Mouse (Mus musculus) cerebellum, adult 2 months (tissue): ENCODE results near the gene Slc26a11.

Experiments used
- CTCF ChIP-seq: fragments of 200-500 bp; IDR thresholded peaks from 2 replicates; pipeline ENCODE4 v1.5.1; 2011; ENCODE audit warnings: low read depth, mild to moderate bottlenecking, control low read depth, low read length, moderate library complexity, borderline replicate concordance; ENCODE audit not compliant: insufficient read depth
- POLR2A ChIP-seq: fragments of 200-500 bp; IDR thresholded peaks from 2 replicates; pipeline ENCODE4 v1.6.1; 2011; ENCODE audit warnings: low read length, control low read depth, borderline replicate concordance; ENCODE audit not compliant: insufficient read depth

DNA sequence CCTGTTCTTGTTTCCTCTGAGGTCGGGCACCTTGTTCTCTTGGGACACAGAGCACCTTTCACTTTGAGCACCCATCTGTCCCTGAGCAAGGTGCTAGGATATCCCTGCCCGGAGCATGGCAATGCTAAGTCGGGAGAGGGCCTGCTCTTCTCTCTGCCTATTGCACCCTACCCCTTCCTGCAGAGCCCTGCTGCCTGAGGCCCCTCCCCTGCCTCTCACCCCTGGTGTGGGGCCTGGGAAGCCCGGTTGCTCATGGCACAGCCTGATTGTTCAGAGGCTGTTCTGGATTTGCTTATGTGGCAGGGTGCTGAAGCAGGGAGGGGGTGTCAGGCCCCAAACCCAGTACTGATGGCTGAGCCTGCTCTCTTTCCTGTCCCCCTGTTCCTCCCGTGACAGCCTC is 16.2 kb upstream of the Slc26a11 start:
- TF ChIP-seq POLR2A (no peak), CTCF (no peak)
